Mouse (Mus musculus): ENCODE measurements around the gene Wdr82.

- TF ChIP-seq POLR2A (IDR thresholded peaks at IDR 0.05; ENCODE audit: extremely low read depth, insufficient read depth, low read length) = no peak
- TF ChIP-seq CTCF (IDR thresholded peaks at IDR 0.05; ENCODE audit: extremely low read depth, insufficient read depth, low read length) = no peak
Observed at GRCm38 (mm10) chr9:106179964-106180363, 9.2 kb downstream of the Wdr82 start.
